Mouse (Mus musculus): ENCODE data around the gene Gm10643.

Gm10643 gene

DNA sequence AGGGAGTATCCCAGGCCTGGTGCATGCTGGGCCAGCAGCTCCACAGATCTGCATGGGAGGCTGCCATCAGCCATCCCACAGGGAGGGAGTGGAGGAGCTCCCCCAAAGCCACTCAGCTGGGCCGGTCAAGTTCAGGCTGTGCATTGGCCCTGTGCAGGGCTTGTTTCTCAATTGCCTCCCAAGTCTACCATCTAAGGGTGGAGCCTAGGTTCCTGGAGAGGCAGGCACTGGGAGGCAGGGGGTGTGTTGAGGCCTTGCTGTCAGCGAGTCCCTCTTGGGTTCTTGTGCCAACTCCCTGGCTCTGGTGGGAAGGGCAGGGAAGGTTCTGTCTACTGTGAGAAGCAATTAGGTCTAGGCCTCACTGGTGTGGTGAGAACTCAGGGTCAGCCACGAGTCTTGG is 7.0 kb upstream of the Gm10643 start:
- no peak for DNase-seq (ENCODE audit: low read depth, low spot score)

DNA sequence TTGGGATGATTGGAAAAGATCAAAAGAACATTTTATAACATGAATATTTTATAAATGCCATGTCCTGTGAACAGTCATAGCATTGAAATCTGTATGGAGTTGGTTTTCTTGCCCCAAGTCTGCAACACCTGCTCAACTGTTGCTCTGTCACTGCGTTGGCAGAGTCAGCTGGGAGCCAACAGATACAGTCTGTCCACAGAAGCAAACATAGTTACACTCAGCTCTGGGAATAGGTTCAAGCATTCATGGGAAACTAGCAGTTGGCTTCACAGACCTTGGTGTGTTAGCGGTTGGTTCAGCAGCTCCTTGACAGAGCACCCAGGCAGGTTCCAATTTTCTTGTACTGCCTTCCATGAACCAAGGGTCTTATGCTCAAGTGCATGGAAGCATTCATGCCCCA is 5.7 kb upstream of the Gm10643 start:
- no peak for DNase-seq (ENCODE audit: low read depth, low spot score)

- no peak for DNase-seq (ENCODE audit: low read depth, low spot score)
These were observed 5.3 kb upstream of the Gm10643 start for GRCm38 (mm10) chr8:84070241-84070640.

- DNase-seq (ENCODE audit: low read depth, low spot score) = no peak
These were observed 4.8 kb upstream of the Gm10643 start for GRCm38 (mm10) chr8:84069750-84070149.

DNA sequence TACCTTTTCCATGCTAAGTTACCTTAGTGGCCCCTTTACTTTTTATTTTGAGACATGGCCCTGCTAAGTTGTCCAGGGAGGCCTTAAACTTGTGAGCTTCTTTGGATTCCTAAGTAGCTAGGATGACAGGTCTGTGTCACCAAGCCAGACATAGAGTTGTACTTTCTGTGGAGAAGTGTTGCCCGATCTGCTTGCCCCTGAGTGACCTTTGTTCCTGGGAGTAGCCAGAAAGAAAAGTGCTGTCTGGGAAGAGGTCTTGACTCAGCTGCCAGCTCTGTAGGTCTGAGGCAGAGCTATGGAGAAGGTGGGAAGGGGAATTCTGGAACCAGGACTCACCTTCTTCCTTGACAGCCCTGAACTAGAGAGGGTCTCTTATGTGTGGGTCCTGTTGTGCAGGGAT is 4.2 kb upstream of the Gm10643 start:
- DNase-seq (ENCODE audit: low read depth, low spot score) = no peak

DNA sequence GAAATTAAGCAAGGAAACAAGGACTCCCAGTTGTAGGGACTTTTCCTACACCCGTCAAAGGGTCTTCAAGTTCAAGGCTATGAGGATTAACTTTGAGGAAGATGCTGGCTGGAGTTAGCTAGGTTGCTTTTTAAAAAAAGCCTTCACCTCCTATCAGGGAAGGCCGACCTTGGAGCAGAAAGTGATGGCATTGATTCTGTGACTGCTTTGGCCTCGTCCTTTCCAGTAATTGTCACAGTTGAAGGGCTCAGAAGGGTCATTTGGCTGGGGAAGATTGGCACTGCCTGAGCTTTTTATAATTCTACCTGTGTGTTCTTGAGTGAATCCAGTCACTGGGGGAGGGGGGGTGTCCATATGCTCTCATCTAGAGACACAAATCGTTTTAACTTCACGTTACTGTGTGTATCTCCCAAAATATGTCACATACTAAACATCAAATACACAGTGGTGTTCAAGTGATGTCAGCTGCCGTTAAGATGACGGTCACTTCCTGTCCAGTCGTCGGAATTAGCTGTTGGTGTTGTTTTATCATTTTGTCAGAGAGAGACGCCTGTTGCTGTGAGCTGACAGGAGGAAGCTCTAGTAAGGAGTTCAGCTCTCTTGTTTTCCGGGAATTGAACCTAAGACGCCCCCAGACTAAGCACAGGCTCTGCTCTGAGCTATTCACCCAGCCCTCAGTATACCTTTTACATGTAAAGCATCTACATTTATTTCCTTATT is 3.5 kb upstream of the Gm10643 start:
- no peak for DNase-seq (ENCODE audit: low read depth, low spot score)

DNA sequence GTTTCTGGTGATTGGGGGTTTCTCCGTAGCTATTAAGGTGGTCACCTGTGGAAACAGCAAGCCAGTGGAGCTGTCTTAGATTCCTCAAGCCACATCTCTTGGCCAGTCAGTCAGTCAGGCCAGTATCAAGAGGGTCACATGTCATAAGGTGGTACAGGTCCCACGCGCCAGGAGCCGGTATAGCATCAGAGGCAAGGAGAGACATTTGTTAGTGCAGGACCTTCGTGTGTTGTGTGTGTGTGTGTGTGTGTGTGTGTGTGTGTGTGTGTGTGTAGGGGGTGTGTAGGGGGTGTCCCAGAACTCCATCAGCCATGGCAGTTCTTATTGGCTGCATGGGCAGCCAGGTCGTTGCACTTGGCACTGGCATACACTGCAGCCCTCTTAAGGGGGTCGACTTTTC is 3.0 kb upstream of the Gm10643 start:
- DNase-seq (ENCODE audit: low read depth, low spot score) = no peak

GRCm38 (mm10) chr8:84067047-84067573 is 2.2 kb upstream of the Gm10643 start:
- DNase-seq (ENCODE audit: low read depth, low spot score) = peak; percentile 74

- peak; percentile 99 for DNase-seq (ENCODE audit: low read depth, low spot score)
These were observed 1.5 kb upstream of the Gm10643 start, which contains the start of gene Rfx1 for GRCm38 (mm10) chr8:84066291-84066930. Rfx1 (plus strand) TSS chr8:84066834.

GRCm38 (mm10) chr8:84065457-84066072 is 628 bp upstream of the Gm10643 start:
- no peak for DNase-seq (ENCODE audit: low read depth, low spot score)

DNA sequence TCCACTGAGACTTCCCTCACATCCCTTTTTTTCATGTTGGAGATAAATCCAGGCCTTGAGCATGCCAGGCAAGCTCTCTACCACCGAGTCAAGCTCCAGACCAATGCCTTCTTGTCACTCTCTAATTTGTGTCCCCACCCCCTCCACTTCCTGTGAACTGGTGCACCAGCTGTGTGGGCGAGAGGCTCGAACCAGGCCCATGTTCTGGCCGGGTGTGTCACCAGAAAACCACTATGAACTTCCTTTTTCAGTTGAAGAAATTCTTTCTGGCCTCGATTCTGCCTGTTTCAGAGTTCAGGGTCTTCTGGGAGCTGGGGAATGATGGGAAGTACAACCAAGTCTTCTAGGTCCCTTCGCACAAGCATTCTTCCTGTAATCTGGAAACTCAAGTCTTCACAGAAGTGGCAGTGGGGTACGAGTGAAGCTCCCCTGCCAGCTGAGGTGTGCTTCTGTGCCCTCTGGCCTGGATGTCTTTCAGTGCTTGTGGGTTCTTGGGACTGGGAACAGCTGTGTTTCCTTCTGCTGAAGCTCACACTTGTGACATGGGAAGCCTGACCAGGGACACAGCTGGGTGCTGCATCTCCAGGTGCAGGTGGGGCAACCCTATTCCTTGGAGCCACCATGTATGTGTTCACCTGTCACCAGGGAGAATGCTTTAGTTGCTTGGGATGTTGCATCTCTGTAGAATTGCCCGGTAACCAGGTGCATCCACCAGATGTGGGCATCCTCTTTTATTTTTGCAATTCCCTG is 901 bp downstream of the Gm10643 start:
- no peak for DNase-seq (ENCODE audit: low read depth, low spot score)

- DNase-seq (ENCODE audit: low read depth, low spot score) = no peak
These were observed 4.7 kb downstream of the Gm10643 start for GRCm38 (mm10) chr8:84060245-84060644.

GRCm38 (mm10) chr8:84059226-84059625 is 5.7 kb downstream of the Gm10643 start:
- no peak for DNase-seq (ENCODE audit: low read depth, low spot score)

GRCm38 (mm10) chr8:84057827-84058226 is 7.1 kb downstream of the Gm10643 start:
- no peak for DNase-seq (ENCODE audit: low read depth, low spot score)

DNA sequence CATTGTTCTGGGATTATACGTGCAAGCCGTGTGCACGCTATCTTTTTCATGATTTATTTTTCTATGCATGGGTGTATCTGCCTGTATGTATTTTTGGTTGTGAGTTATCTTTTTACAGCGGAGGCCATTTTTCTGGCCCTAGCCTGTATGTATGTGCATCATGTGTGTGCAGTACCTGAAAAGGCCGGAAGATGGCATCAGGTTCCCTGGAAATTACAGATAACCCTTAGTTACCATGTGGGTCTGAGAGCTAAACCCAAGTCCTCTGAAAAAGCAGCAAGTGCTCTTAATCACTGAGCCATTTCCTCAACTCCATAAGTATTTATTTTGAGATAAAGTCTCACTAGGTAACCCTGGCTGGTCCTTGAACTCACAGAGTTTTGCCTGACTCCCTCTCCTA is 11.7 kb downstream of the Gm10643 start:
- DNase-seq (ENCODE audit: low read depth, low spot score) = no peak

DNA sequence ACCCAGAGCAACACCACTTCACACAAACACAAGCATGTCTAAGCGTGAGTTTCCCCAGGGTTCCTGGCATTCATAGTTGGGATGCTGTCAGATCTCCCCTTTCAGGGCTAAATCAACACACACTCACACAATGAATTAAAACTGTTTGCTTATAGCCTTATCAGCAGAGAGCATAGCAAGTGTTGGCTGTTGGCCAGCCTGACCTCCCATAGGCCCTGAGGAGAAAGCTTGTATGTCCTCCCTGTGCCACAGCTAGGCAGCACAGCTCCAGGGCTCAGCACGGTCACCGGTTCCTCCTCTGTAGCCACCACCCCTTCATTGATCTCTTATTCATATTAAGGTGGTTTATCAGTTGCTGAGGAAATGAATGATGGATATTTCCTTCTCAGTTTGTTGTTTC is 12.2 kb downstream of the Gm10643 start:
- no peak for DNase-seq (ENCODE audit: low read depth, low spot score)

DNA sequence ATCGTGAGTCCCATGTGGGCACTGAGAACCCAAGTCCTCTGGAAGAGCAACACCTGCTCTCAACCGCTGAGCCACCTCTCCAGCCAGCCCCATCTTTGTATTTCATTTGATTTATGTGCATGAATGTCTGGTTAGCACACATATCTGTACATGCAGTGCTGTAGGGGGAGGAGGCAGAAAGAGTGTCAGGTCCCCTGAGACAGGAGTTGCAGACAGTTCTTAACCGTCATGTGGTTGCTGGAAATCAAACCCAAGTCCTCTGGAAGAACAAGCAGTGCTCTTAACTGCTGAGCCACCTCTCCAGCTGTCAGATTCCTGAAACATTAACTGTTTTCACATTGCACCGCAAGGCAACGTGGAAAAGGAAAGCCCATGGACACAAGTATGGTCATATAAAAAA is 16.8 kb downstream of the Gm10643 start:
- no peak for DNase-seq (ENCODE audit: low read depth, low spot score)

- no peak for DNase-seq (ENCODE audit: low read depth, low spot score)
These were observed 18.4 kb downstream of the Gm10643 start for GRCm38 (mm10) chr8:84046505-84046904.

DNA sequence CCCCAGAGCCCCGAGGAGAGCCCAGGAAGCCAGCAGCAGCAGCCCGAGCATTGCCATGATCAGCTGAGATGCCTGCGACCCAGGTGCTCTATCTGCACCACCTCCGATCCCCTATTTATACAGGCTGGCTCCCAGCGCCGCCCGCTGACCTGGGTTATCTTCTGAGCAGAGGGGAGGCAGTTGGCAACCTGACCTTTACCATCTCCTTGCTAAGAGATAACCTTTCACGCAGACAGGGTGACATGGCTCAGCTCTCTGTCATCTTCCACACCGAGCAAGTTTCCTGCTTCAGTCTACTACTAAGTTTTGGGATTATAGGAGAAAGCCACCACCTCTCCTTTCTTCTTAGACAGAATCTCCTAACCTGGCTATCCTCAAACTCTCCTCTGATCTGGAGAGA is 20.0 kb downstream of the Gm10643 start, which contains the start of gene Rln3:
Gene Rln3, minus strand, starts transcription at position 101 of the 400 bp plus-strand sequence.
- DNase-seq (ENCODE audit: low read depth, low spot score) = no peak

- no peak for DNase-seq (ENCODE audit: low read depth, low spot score)
These were observed 20.8 kb downstream of the Gm10643 start for GRCm38 (mm10) chr8:84044103-84044502.

DNA sequence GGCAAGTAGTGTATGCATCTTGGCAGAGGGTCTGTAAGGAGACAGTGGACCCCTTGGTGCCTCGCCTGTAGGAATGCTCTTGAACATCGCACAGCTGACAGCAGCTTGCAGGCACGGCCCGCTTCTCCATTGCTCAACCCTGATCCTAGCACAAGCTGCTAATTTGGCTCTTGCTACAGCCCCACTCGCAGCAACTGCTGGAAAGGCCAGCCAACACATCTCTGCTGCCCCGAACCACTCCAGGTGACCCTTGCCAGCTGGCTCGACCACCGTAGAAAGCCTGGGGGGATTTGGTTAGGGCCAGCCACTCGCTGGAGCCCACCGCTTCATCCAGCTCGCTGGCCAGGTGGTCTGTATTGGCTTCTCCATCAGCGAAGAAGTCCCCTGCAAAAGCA is 22.0 kb downstream of the Gm10643 start:
- no peak for DNase-seq (ENCODE audit: low read depth, low spot score)

Data from retina, postnatal 7 days (tissue).